Mouse (Mus musculus): Measurements from ENCODE around the gene Slc25a44. TPM values are rescaled to one million over a fixed set of nuclear protein-coding genes. Genes with fewer than 3 reads are reported as not detected.

The Slc25a44 gene
- polyA plus RNA-seq, 1 experiment from 2014 or later, result 9.7 TPM

- ATAC-seq (ENCODE audit: low FRiP score, low TSS enrichment) (no peak), DNase-seq (ENCODE audit: low spot score) (no peak)
- H3K4me2 ChIP-seq (replicated peaks; ENCODE audit: low read depth), result no peak overlapping the region
- H3K36me3 ChIP-seq (ENCODE audit: control insufficient read depth, insufficient read depth, low read length), result peaks cover 46% of the 10 kb centered on the region
- peaks cover 3% of the 10 kb centered on the region; the same call in 1 of the 2 replicates for H3K4me1 ChIP-seq (replicated peaks; ENCODE audit: control insufficient read depth, insufficient read depth)
- no peak overlapping the region for H3K27ac ChIP-seq (replicated peaks)
- no peaks in the 10 kb centered on the region for H3K9me3 ChIP-seq (ENCODE audit: control insufficient read depth, low read length)
- H3K27me3 ChIP-seq (ENCODE audit: control insufficient read depth, insufficient read depth, low read length), result no peaks in the 10 kb centered on the region
- H3K9ac ChIP-seq (ENCODE audit: low read length), result no peak overlapping the region
- H3K4me3 ChIP-seq (ENCODE audit: low read depth, low read length), result no peak overlapping the region
- 75% methylated on average over 2 of the region's 2 CpGs for WGBS
- no peak for TF ChIP-seq EP300 (optimal IDR thresholded peaks at IDR 0.05)
- no peak for TF ChIP-seq CTCF (IDR thresholded peaks at IDR 0.05; ENCODE audit: low read depth)
Measured at GRCm38 (mm10) chr3:88361612-88362313, 63.2 kb downstream of the Slc25a44 start.

GRCm38 (mm10) chr3:88361096-88361495 lies 63.8 kb downstream of the Slc25a44 start:
- no peak overlapping the region for H3K9ac ChIP-seq (ENCODE audit: low read length)
- no peak overlapping the region for H3K27ac ChIP-seq (replicated peaks)
- no peak for ATAC-seq (ENCODE audit: low FRiP score, low TSS enrichment)
- DNase-seq (ENCODE audit: low spot score), result no peak
- no peak for TF ChIP-seq CTCF (IDR thresholded peaks at IDR 0.05; ENCODE audit: low read depth)
- TF ChIP-seq EP300 (optimal IDR thresholded peaks at IDR 0.05), result no peak
- H3K27me3 ChIP-seq (ENCODE audit: control insufficient read depth, insufficient read depth, low read length), result no peaks in the 10 kb centered on the region
- H3K36me3 ChIP-seq (ENCODE audit: control insufficient read depth, insufficient read depth, low read length), result peaks cover 52% of the 10 kb centered on the region
- H3K9me3 ChIP-seq (ENCODE audit: control insufficient read depth, low read length), result no peaks in the 10 kb centered on the region
- WGBS, result 72% methylated on average over 6 of the region's 6 CpGs
- no peak overlapping the region for H3K4me2 ChIP-seq (replicated peaks; ENCODE audit: low read depth)
- H3K4me1 ChIP-seq (replicated peaks; ENCODE audit: control insufficient read depth, insufficient read depth), result peaks cover 3% of the 10 kb centered on the region; the same call in 1 of the 2 replicates
- H3K4me3 ChIP-seq (ENCODE audit: low read depth, low read length), result no peak overlapping the region

Small RNA genes lying within 50 kb of the gene (microRNA-seq; reads per million reads assigned to microRNA genes)
- gene Mir7011, result not detected

Other genes with a start within 250 kb of the Slc25a44 start
- 19.4 and 27.0 TPM in 2 replicates for gene Rhbg, start 170.4 kb downstream of the Slc25a44 start, polyA plus RNA-seq (2015; fragmentation: Nextera tagmentation; extraction: Ambion mirVana)
- 0.36 and 2.0 TPM in 2 replicates for gene Gm38392, start 137.9 kb downstream of the Slc25a44 start, polyA plus RNA-seq (2015; fragmentation: Nextera tagmentation; extraction: Ambion mirVana)
- gene Tsacc, start 128.1 kb downstream of the Slc25a44 start, polyA plus RNA-seq (2015; fragmentation: Nextera tagmentation; extraction: Ambion mirVana), result 9.1 and 9.3 TPM in 2 replicates
- 230 and 233 TPM in 2 replicates for gene Cct3, start 128.0 kb downstream of the Slc25a44 start, polyA plus RNA-seq (2015; fragmentation: Nextera tagmentation; extraction: Ambion mirVana)
- 161 and 166 TPM in 2 replicates for gene Glmp, start 100.1 kb downstream of the Slc25a44 start, polyA plus RNA-seq (2015; fragmentation: Nextera tagmentation; extraction: Ambion mirVana)
- gene Tmem79, start 89.0 kb downstream of the Slc25a44 start, polyA plus RNA-seq (2015; fragmentation: Nextera tagmentation; extraction: Ambion mirVana), result 51.9 and 54.1 TPM in 2 replicates
- gene Smg5, start 88.9 kb downstream of the Slc25a44 start, polyA plus RNA-seq (2015; fragmentation: Nextera tagmentation; extraction: Ambion mirVana), result 15.9 and 19.0 TPM in 2 replicates
- 12.3 and 16.2 TPM in 2 replicates for gene Paqr6, start 60.6 kb downstream of the Slc25a44 start, polyA plus RNA-seq (2015; fragmentation: Nextera tagmentation; extraction: Ambion mirVana)
- 199 and 225 TPM in 2 replicates for gene Bglap3, start 52.4 kb downstream of the Slc25a44 start, polyA plus RNA-seq (2015; fragmentation: Nextera tagmentation; extraction: Ambion mirVana)
- gene Bglap2, start 46.4 kb downstream of the Slc25a44 start, polyA plus RNA-seq (2015; fragmentation: Nextera tagmentation; extraction: Ambion mirVana), result 20.1 and 24.9 TPM in 2 replicates
- gene Bglap, start 40.7 kb downstream of the Slc25a44 start, polyA plus RNA-seq (2015; fragmentation: Nextera tagmentation; extraction: Ambion mirVana), result 0.64 TPM in 1 of 2 replicates, not detected in the other
- gene Pmf1, start 14.8 kb downstream of the Slc25a44 start, polyA plus RNA-seq (2015; fragmentation: Nextera tagmentation; extraction: Ambion mirVana), result 55.6 and 58.1 TPM in 2 replicates
- 27.9 and 32.7 TPM in 2 replicates for gene Sema4a, start 36.0 kb upstream of the Slc25a44 start, polyA plus RNA-seq (2015; fragmentation: Nextera tagmentation; extraction: Ambion mirVana)
- 250 and 267 TPM in 2 replicates for gene Lmna, start 84.8 kb upstream of the Slc25a44 start, polyA plus RNA-seq (2015; fragmentation: Nextera tagmentation; extraction: Ambion mirVana)
- gene Mex3a, start 107.3 kb upstream of the Slc25a44 start, polyA plus RNA-seq (2015; fragmentation: Nextera tagmentation; extraction: Ambion mirVana), result 3.3 and 3.4 TPM in 2 replicates
- gene Rab25, start 123.2 kb upstream of the Slc25a44 start, polyA plus RNA-seq (2015; fragmentation: Nextera tagmentation; extraction: Ambion mirVana), result 252 and 271 TPM in 2 replicates
- 154 and 157 TPM in 2 replicates for gene Lamtor2, start 127.9 kb upstream of the Slc25a44 start, polyA plus RNA-seq (2015; fragmentation: Nextera tagmentation; extraction: Ambion mirVana)
- 19.5 and 21.8 TPM in 2 replicates for gene Ubqln4, start 128.6 kb upstream of the Slc25a44 start, polyA plus RNA-seq (2015; fragmentation: Nextera tagmentation; extraction: Ambion mirVana)
- 257 and 271 TPM in 2 replicates for gene Ssr2, start 150.7 kb upstream of the Slc25a44 start, polyA plus RNA-seq (2015; fragmentation: Nextera tagmentation; extraction: Ambion mirVana)
- 29.0 and 33.0 TPM in 2 replicates for gene Arhgef2, start 180.8 kb upstream of the Slc25a44 start, polyA plus RNA-seq (2015; fragmentation: Nextera tagmentation; extraction: Ambion mirVana)
- 0.07 TPM in 1 of 2 replicates, not detected in the other for gene Rxfp4, start 228.0 kb upstream of the Slc25a44 start, polyA plus RNA-seq (2015; fragmentation: Nextera tagmentation; extraction: Ambion mirVana)

All from stomach, postnatal 0 days (tissue).